Mouse (Mus musculus) testis, adult 2 months (tissue): ENCODE measurements around the gene Hk1.

Experiments
- CTCF ChIP-seq: fragments of 200-500 bp; IDR thresholded peaks from 2 replicates; pipeline ENCODE4 v1.5.1; 2012; ENCODE audit warnings: low read depth, mild to moderate bottlenecking, inconsistent platforms, low read length, moderate library complexity; ENCODE audit not compliant: control insufficient read depth, insufficient read depth, insufficient replicate concordance
- POLR2A ChIP-seq: fragments of 200-500 bp; IDR thresholded peaks from 2 replicates; pipeline ENCODE4 v1.6.1; 2012; ENCODE audit warnings: low read depth, mild to moderate bottlenecking, inconsistent platforms, low read length, moderate library complexity; ENCODE audit not compliant: control insufficient read depth

DNA sequence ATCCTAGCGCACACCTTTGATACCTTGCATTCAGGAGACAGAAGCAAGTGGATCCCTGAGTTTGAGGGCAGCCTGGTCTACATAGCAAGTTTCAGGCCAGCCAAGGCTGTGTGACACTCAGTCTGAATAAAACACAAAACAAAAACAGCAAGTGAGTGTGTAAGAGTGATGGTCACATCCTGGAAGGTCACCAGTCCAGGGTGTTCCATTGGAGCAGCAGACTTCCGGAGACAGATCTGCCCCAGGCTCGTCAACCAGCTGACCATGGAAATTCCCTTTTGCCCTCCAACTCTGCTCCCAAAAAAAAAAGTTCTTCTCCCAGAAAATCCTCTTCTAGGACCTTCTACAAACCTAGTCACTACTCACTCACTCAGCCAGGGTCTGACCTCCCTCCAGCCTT is 147.9 kb downstream of the Hk1 start:
- TF ChIP-seq POLR2A, result no peak
- no peak for TF ChIP-seq CTCF
